Mouse (Mus musculus) gastrocnemius, postnatal 14 days (tissue): ENCODE measurements around the gene Mras. TPM values are rescaled to one million over a fixed set of nuclear protein-coding genes. Genes with fewer than 3 reads are reported as not detected.

Source experiments
- total RNA-seq, 2 experiments: library from RNA; stranded (reverse); gene quantifications; 2 replicates each; pipeline ENCODE4 v1.2.3; 2021

Mras gene
- total RNA-seq, 2 experiments from 2014 or later, result 6.8 to 7.7 TPM

Other genes with a start within 250 kb of the Mras start
- not detected for gene Faiml, start 200.1 kb downstream of the Mras start, total RNA-seq
- gene Cep70, start 194.0 kb downstream of the Mras start, total RNA-seq, result 1 to 10 TPM; 1.3 to 1.6 TPM
- gene Esyt3, start 78.8 kb downstream of the Mras start, total RNA-seq, result under 1 TPM in 1 of 2 experiments, not detected in 1; 0.37 TPM
- not detected for gene Nme9, start 14.1 kb upstream of the Mras start, total RNA-seq
- gene Armc8, start 131.5 kb upstream of the Mras start, total RNA-seq, result 10 to 100 TPM; 25.3 to 25.9 TPM
- 1 to 10 TPM; 4.1 to 5.9 TPM for gene Dbr1, start 138.4 kb upstream of the Mras start, total RNA-seq
- gene A4gnt, start 175.1 kb upstream of the Mras start, total RNA-seq, result not detected
- gene Dzip1l, start 192.1 kb upstream of the Mras start, total RNA-seq, result 1 to 10 TPM; 3.1 to 3.2 TPM